Mouse (Mus musculus): ENCODE measurements around the gene Hif3a. TPM values are rescaled to one million over a fixed set of nuclear protein-coding genes. Genes with fewer than 3 reads are reported as not detected.
"Not testable (repeated sequence)": the region's sequence is repeated elsewhere in the genome, so short reads cannot be mapped to it uniquely, and the experiment has no call there.

Gene Hif3a
- polyA plus RNA-seq (2016; fragmentation: Nextera tagmentation; extraction: Ambion mirVana), result 7.9 and 9.5 TPM in 2 replicates

DNA sequence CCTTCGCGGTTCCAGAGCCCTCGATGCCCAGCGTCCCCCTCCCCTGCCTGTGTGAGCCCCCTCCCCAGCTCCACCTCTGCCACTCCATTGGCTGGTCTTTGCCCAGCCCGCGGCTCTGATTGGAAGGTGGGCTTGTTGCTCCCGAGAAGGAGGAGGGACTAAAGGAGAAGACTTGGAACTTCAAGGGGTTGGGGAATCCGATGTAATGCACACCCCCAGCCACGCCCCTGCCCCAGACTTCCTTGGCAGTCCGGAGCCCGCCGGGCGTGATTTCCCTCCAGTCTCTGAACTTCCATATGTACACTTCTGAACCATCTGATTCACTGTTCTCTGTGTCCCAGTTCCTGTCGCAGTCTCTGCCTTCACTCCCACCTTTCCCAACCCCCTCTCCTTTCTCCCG lies at the start of gene Hif3a:
Gene Hif3a, minus strand, starts transcription at position 39 of the 400 bp plus-strand sequence.
- Histone ChIP-seq H3K9ac (peak within 1 kb of the TSS; percentile 62), H3K4me3 (peak within 1 kb of the TSS; percentile 40), H3K4me1 (peaks cover 49% of the 10 kb centered on the region), H3K27me3 (peaks cover 36% of the 10 kb centered on the region), H3K9me3 (replicated peaks) (no peaks in the 10 kb centered on the region), H3K4me2 (replicated peaks) (peak within 1 kb of the TSS; percentile 62), H3K36me3 (no peaks in the 10 kb centered on the region), H3K27ac (0 out of 2 replicates have a peak within 1 kb of the TSS, but pooled peaks have one; percentile 4)
- ATAC-seq (ENCODE audit: low FRiP score), result peak; percentile 71
- WGBS, result under 1% methylated on average over 15 of the region's 15 CpGs

DNA sequence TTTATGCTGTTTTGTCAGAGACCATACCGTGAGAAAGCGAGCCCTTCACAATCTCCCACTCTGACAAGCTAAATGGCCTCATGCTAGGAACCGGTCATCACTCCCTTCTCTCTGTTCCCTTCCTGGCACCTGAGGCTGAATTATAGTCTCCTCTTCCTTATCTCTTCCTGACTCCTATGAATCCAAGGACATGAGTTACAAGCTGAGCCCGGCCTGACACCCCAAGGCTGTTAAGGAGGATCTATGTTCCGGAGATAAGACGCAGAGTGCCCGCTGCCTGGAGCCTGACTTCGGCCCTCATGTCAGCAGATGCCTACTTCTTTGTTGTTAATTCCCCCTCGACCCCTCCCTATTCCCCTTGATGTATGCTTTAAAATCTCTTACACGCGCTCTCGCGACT lies 39.4 kb upstream of the Hif3a start:
- not testable (repeated sequence) for H3K9ac ChIP-seq; H3K4me1 ChIP-seq; H3K4me3 ChIP-seq; H3K27me3 ChIP-seq; H3K9me3 ChIP-seq (replicated peaks); H3K36me3 ChIP-seq; ATAC-seq (ENCODE audit: low FRiP score); H3K4me2 ChIP-seq (replicated peaks); H3K27ac ChIP-seq
- 88% methylated on average over 13 of the region's 13 CpGs for WGBS

DNA sequence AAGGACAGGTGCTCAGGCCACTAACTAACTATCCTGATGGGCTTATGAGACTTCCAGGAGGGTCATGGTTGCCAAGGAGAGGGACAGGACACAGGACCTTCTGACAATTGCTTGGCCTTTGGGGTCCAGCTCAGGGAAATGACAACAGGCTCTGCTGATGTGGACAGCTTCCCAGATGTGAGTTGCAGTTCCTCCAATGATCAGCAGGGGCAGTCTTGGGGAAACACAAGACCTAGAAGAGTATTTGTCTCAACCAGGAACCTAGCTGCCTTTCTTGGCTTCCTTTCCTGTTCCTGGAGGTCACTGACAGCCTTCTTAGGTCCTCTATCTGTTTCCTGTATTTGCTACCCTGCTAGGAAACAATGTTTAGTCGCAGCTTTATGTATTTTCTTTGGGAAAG lies 29.1 kb upstream of the Hif3a start:
- no peak for ATAC-seq (ENCODE audit: low FRiP score)
- WGBS, result 21% methylated on average over 1 of the region's 1 CpGs
- no peak overlapping the region for H3K4me3 ChIP-seq
- no peak overlapping the region for H3K9ac ChIP-seq
- no peak overlapping the region for H3K27ac ChIP-seq
- H3K4me1 ChIP-seq, result no peaks in the 10 kb centered on the region
- no peaks in the 10 kb centered on the region for H3K36me3 ChIP-seq
- no peaks in the 10 kb centered on the region for H3K27me3 ChIP-seq
- H3K4me2 ChIP-seq (replicated peaks), result no peak overlapping the region
- 0 out of 2 replicates have a peak, but pooled peaks cover 8% of the 10 kb centered on the region for H3K9me3 ChIP-seq (replicated peaks)

DNA sequence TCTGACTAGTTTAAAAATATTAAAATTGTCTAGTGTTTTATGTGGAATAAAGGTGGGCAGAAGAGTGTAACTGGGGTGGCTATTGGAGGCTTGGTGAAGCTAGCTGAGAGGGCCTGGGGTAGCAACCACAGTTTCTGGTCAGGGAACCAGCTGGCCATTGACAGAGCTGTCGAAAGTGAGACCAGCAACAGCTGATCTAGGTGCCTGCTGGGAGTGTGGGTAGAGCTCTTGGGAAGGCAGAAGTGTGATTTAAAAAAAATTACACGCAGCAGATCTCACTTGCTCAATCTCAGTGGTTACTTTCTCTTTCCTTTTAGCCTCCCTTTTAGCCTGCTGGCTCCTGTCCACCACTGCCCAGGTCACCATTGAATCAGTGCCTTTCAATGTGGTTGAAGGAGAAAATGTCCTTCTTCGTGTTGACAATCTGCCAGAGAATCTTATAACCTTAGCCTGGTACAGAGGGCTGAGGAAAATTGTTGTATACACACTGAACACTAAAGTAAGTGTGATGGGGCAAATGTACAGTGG lies 27.9 kb upstream of the Hif3a start:
- Histone ChIP-seq H3K36me3 (no peaks in the 10 kb centered on the region), H3K9ac (no peak overlapping the region), H3K4me2 (replicated peaks) (no peak overlapping the region), H3K4me3 (no peak overlapping the region), H3K27ac (no peak overlapping the region), H3K27me3 (no peaks in the 10 kb centered on the region), H3K4me1 (no peaks in the 10 kb centered on the region), H3K9me3 (replicated peaks) (0 out of 2 replicates have a peak, but pooled peaks cover 8% of the 10 kb centered on the region)
- 56% methylated on average over 3 of the region's 3 CpGs for WGBS
- no peak for ATAC-seq (ENCODE audit: low FRiP score)

DNA sequence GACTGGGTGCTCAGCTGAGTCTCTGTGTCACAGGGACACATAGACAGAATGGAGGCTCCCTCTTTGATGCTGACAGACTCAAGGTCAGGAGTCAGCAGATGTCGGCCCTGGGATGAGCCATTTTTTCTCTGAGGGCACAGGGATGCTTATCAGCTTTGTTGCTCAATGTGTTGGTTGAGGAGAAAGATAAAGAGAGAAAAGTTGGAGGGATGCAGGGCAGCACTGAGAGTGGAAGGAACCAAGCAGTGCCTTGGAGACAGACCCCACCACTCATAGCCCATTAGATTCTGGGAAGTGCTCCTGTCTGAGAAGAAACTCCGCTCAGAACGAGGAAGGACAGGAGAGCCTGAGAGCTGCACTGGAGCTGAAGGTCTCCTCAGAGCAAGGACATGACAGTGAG lies 25.5 kb upstream of the Hif3a start:
- no peak for ATAC-seq (ENCODE audit: low FRiP score)
- 0 out of 2 replicates have a peak, but pooled peaks cover 8% of the 10 kb centered on the region for H3K9me3 ChIP-seq (replicated peaks)
- no peaks in the 10 kb centered on the region for H3K4me1 ChIP-seq
- 0 out of 2 replicates have a peak, but pooled peaks cover 3% of the 10 kb centered on the region for H3K27me3 ChIP-seq
- H3K27ac ChIP-seq, result no peak overlapping the region
- no peak overlapping the region for H3K4me3 ChIP-seq
- H3K4me2 ChIP-seq (replicated peaks), result no peak overlapping the region
- WGBS, result 72% methylated on average over 3 of the region's 3 CpGs
- H3K36me3 ChIP-seq, result no peaks in the 10 kb centered on the region
- no peak overlapping the region for H3K9ac ChIP-seq

DNA sequence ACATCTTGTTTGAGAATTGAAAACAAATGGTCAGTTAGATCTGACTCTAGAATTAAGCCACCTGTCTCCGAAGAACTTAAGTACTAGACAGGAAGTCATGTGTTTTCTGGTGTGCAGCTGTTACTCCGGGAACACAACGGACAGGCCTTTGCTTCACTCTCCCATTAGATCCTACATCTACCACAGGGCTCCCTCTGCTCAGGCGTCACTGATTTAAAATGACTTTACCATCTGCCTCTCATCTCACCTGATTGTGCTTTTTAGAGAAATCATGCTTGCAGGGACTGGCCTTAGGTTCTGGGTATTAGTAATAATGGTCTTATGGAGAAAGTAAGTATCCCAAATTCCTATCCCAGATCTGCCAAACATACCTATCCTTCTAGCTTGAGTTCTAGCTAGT lies 20.5 kb upstream of the Hif3a start:
- peaks cover 3% of the 10 kb centered on the region; the same call in 1 of the 2 replicates for H3K27me3 ChIP-seq
- H3K4me3 ChIP-seq, result no peak overlapping the region
- no peaks in the 10 kb centered on the region for H3K36me3 ChIP-seq
- ATAC-seq (ENCODE audit: low FRiP score), result no peak
- H3K4me1 ChIP-seq, result no peaks in the 10 kb centered on the region
- no peak overlapping the region for H3K9ac ChIP-seq
- 92% methylated on average over 4 of the region's 4 CpGs for WGBS
- no peak overlapping the region for H3K4me2 ChIP-seq (replicated peaks)
- no peak overlapping the region for H3K27ac ChIP-seq
- H3K9me3 ChIP-seq (replicated peaks), result no peaks in the 10 kb centered on the region

DNA sequence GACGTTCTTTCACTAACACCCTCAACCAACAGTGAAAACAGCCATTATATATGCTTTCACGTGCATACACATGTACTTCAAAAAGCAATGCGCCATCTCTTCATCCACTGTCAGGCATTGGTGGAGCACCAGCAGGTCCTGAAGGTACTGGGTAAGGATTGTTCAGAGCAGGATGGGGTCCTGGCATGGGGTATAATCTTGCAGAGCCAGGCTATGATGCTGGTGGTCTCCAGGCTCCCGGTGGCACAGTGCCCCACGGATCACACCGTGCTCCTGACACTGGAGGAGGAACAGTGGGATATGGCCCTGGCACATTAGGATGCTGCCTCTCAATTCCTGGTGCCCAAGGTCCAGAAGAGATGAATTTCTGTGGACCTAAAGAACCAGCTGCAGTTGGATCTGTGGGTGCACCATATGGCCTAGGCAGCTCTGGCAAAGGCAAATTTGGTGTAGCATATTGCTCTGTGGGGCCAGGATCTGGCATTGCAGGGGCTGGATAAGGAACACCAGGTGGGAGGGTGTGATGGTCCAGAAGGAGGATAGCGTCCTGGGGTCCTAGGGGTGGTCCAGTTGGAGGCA lies 15.9 kb upstream of the Hif3a start:
- no peak overlapping the region for H3K4me2 ChIP-seq (replicated peaks)
- WGBS, result 87% methylated on average over 7 of the region's 7 CpGs
- H3K27me3 ChIP-seq, result peaks cover 2% of the 10 kb centered on the region; the same call in 1 of the 2 replicates
- H3K4me1 ChIP-seq, result no peaks in the 10 kb centered on the region
- no peak overlapping the region for H3K27ac ChIP-seq
- 0 out of 2 replicates have a peak, but pooled peaks cover 7% of the 10 kb centered on the region for H3K9me3 ChIP-seq (replicated peaks)
- ATAC-seq (ENCODE audit: low FRiP score), result no peak
- no peak overlapping the region for H3K4me3 ChIP-seq
- no peaks in the 10 kb centered on the region for H3K36me3 ChIP-seq
- H3K9ac ChIP-seq, result no peak overlapping the region

DNA sequence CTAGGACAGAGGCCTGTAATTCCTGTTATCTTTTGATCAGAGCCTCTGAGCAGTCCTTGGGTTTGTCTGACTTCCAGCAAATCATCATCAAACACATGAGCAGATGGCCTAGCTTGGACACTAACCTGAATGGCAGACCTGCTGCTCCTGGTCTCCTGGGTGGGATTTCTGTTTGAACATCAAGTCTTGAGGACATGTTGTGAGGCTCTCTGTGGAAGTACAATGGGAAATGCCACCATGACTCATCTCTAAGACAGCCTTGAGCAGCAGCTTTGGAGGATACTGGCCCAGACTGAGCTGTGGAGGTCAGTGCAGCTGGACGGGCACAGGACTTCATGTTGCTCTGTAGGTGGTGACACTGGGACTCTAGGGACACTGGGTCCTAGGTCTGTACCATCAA lies 14.3 kb upstream of the Hif3a start:
- ATAC-seq (ENCODE audit: low FRiP score), result no peak

DNA sequence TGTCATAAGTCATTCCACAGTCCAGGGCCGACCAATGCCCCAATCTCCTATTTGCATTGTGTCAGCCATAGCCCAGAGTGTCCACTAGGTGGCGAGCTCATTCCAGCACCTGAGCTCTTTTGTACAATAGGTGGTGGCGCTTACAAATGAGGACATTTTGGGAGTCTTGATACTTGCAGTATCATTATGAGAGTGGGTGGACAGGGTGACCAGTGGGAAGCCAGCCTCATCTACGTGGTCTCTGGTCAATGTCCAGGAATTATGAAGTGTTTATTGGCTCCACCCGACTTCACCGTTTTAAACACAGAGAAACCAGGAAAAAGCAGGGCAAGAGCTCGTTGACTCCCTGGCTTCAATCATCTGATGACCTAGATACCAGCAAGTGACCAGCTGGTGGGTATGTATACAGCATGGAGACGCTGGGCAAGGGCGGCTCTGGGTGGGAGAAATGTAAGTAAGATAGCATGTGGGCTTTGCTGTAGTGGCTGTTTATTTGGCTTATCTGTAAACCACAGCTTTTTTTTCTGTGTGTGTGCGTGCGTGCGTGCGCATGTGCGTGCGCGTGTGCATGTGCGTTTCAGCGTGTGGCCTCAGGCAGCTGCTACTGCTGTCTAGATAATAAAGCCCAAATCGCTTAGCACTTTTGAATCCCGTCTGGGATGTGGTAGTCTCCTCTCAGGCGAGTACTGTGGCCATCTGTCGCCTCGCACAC lies 11.8 kb upstream of the Hif3a start, which contains the start of gene Psg16:
Gene Psg16, plus strand, starts transcription at position 137 of the 712 bp plus-strand sequence.
- ATAC-seq (ENCODE audit: low FRiP score), result peak; percentile 60
- H3K9me3 ChIP-seq (replicated peaks), result 0 out of 2 replicates have a peak, but pooled peaks cover 7% of the 10 kb centered on the region
- no peak within 1 kb of the TSS for H3K4me3 ChIP-seq
- WGBS, result 72% methylated on average over 23 of the region's 23 CpGs
- H3K9ac ChIP-seq, result no peak within 1 kb of the TSS
- no peak within 1 kb of the TSS for H3K4me2 ChIP-seq (replicated peaks)
- H3K27ac ChIP-seq, result no peak within 1 kb of the TSS
- peaks cover 2% of the 10 kb centered on the region; the same call in 1 of the 2 replicates for H3K27me3 ChIP-seq
- no peaks in the 10 kb centered on the region for H3K4me1 ChIP-seq
- no peaks in the 10 kb centered on the region for H3K36me3 ChIP-seq

More for the DNA sequence above, 14.3 kb upstream of the Hif3a start:
- no peak overlapping the region for H3K4me2 ChIP-seq (replicated peaks)
- H3K27ac ChIP-seq, result no peak overlapping the region
- H3K4me1 ChIP-seq, result no peaks in the 10 kb centered on the region
- no peak overlapping the region for H3K9ac ChIP-seq
- 0 out of 2 replicates have a peak, but pooled peaks cover 7% of the 10 kb centered on the region for H3K9me3 ChIP-seq (replicated peaks)
- no peak overlapping the region for H3K4me3 ChIP-seq
- H3K36me3 ChIP-seq, result no peaks in the 10 kb centered on the region
- peaks cover 2% of the 10 kb centered on the region; the same call in 1 of the 2 replicates for H3K27me3 ChIP-seq
- 100% methylated on average over 1 of the region's 1 CpGs for WGBS

DNA sequence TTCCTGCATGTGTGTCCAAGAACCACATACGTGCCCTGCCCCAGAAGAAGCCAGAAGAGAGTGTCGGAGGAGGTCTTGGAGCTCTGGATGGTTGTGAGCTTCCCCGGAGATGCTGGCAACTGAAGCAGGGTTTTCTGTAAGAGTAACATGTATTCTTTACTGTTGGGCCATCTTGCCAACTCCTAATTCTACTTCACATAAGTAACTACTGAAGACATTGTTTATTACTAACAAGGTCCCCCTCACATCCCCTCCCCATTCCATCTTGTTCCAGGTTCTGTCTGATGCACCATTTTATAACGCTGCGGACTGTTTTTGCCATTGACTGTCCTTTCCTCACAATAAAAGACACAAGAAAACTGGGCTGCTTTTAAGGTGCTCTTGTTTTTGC lies 11.3 kb upstream of the Hif3a start:
- Histone ChIP-seq H3K4me2 (replicated peaks) (no peak overlapping the region), H3K9ac (no peak overlapping the region), H3K9me3 (replicated peaks) (0 out of 2 replicates have a peak, but pooled peaks cover 7% of the 10 kb centered on the region), H3K4me1 (no peaks in the 10 kb centered on the region), H3K27ac (no peak overlapping the region), H3K27me3 (peaks cover 2% of the 10 kb centered on the region; the same call in 1 of the 2 replicates), H3K4me3 (no peak overlapping the region), H3K36me3 (no peaks in the 10 kb centered on the region)
- no peak for ATAC-seq (ENCODE audit: low FRiP score)
- 60% methylated on average over 5 of the region's 5 CpGs for WGBS

DNA sequence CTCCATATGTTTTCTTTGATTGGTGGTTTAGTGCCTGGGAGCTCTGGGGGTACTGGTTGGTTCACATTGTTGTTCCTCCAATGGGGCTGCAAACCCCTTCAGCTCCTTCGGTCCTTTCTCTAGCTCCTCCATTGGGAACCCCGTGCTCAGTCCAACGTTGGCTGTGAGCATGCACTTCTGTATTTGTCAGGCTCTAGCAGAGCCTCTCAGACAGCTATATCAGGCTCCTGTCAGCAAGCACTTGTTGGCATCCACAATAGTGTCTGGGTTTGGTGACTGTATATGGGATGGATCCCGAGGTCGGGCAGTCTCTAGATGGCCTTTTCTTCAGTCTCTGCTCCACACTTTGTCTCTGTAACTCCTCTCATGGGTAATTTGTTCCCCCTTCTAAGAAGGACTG lies 5.4 kb upstream of the Hif3a start:
- H3K27me3 ChIP-seq, result peaks cover 13% of the 10 kb centered on the region
- not testable (repeated sequence) for H3K9me3 ChIP-seq (replicated peaks); ATAC-seq (ENCODE audit: low FRiP score); H3K4me2 ChIP-seq (replicated peaks); H3K36me3 ChIP-seq; H3K4me1 ChIP-seq; H3K4me3 ChIP-seq; H3K27ac ChIP-seq; H3K9ac ChIP-seq
- WGBS, result 74% methylated on average over 5 of the region's 5 CpGs

DNA sequence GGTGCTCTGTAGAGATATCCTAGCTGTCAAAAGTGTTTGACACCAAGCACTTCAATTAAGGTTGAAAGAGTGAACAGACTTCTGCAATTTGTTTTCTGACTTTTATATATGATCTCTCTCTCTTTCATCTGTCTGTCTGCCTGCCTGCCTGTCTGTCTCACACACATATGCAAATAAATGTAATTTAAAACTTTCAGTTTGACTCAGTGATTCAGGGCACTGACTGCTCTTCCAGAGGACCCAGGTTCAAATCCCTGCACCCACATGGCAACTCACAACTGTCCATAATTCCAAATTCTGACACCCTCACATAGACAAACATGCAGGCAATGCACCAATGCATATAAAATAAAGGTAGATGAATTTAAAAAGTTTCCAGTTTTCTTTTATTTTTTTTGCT lies 4.8 kb upstream of the Hif3a start:
- peaks cover 19% of the 10 kb centered on the region for H3K27me3 ChIP-seq
- no peaks in the 10 kb centered on the region for H3K36me3 ChIP-seq
- H3K4me2 ChIP-seq (replicated peaks), result no peak overlapping the region
- H3K9ac ChIP-seq, result no peak overlapping the region
- ATAC-seq (ENCODE audit: low FRiP score), result no peak
- no peak overlapping the region for H3K4me3 ChIP-seq
- no peaks in the 10 kb centered on the region for H3K9me3 ChIP-seq (replicated peaks)
- peaks cover 9% of the 10 kb centered on the region for H3K4me1 ChIP-seq
- no peak overlapping the region for H3K27ac ChIP-seq

All from hindbrain, embryonic 12.5 days (tissue).